Mouse (Mus musculus): ENCODE results near the gene Dnaja4.

Dnaja4 gene

DNA sequence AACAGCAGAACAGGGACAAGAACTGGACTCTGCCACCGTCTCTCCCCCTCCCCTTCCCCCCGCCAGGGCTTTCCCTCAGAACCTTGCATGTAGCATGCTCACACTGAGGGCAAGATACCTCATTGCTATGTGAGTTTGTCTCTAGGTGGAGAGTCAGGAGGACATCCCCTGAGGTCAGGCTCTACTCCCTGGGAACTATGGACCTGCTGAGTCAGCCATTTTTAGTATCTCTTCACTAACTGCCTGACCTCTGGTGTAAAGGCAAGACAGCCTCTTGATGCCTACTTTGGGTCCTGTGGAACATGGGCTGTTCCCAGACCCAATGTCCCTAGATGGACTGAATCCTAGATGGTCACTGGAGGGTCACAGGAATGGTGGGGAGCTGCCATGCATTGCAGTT lies 53.0 kb downstream of the Dnaja4 start:
- no peak for ATAC-seq (ENCODE audit: low TSS enrichment)

DNA sequence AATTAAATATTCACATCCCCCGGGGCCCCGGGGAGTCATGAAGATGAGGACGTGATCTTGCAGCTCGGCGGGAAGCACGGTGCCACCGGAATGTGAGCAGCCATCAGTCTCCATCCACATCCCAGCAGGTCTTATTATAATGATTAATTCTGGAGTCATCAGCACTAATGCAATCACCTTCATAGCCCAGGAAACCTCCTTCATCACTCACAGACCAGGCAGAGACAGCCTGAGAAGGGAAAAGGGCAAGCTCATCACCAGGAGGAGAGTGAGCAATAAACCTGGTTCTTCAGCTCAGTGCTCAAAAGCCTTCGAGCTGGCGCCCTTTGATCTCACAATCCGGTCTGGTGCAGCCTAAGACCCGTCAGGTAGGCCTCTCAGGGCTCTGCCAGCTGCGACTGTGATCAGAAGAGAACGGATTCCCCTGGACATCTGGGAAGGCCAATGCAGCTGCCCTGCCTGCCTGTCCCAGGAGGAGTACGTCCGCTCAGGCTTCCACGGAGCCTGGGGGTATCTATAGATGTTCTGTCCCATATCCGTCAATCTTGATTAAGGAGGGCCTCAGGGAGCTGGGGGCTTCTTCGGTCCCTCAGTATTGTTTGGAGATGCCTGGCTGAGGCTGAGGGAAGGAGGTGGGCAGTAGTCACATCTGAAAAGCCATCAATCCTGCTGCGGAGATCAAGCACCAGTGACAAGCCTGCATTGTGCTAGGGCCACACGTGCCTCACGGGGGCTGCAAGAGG lies 53.7 kb downstream of the Dnaja4 start:
- no peak for ATAC-seq (ENCODE audit: low TSS enrichment)

- ATAC-seq (ENCODE audit: low TSS enrichment): no peak
Measured at GRCm38 (mm10) chr9:54752944-54753295, 54.2 kb downstream of the Dnaja4 start.

DNA sequence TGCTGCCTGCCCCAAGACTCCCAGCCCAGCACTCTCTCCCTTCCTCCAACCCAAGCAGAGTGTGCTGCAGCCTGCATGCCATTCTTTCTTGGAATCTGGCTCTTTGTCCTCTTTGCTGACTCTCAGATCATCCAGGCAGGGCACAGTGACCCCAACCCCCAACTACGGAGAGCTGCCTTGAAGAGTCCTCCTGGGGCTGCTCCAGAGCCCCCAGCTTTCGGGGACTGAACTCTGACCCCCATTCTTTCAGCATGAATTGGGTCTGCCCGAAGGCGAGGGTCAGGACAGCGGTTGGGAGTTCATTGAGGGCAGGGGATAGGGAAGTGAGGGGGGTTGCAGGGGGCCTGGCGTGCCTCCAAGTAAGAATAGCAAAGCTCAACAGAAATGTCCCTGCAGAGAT lies 60.9 kb downstream of the Dnaja4 start:
- ATAC-seq (ENCODE audit: low TSS enrichment): no peak

DNA sequence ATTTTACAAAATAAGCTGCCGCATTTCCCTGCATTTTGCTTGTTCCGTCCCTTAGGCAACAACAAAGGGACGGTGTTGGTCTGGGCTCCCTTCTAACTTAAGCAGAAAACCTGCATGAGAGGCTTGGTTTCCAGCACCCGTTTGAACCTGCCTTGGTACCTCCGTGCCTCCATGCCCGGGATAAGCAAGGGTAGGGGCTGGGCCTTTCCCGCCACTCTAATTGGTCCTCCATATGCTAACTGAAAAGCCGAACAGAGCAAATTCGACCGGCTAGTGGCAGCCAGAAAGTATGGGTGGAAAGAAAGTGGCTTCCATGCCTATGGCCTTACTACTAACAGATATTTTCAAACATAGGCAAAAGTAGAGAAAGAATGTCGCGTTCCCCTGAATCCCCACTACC lies 65.4 kb downstream of the Dnaja4 start:
- ATAC-seq (ENCODE audit: low TSS enrichment): no peak

DNA sequence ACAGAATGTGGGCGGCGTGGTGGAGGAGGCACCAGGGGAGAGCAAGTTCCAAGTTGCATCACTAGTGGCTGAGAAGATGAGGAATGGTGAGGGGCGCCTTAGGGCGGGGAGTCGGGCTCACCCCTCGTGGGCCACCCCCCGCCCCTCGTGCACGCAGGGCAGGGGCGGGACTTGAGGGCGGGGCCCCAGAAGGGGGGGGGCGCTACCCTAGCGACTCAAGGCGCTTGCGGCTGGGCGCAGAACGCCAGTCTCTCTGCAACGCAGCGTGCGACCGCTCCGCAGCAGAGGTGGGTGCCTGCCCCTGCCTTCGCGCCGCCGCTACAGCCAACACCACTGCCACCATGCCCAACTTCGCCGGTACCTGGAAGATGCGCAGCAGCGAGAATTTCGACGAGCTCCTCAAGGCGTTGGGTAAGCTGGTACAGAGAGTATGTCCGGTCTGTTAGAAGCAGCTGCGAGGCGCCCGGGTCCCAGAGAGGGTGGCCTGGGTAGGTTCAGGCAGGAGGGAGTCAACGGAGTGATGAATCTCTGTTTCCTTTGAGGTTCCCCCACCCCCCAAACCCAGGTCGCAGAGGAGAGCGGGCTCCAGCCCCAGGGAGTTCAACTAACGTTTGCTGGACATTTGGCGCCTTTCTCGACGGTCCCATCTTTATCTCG lies 66.0 kb downstream of the Dnaja4 start, which contains the start of gene Crabp1:
TSS of gene Crabp1 (plus strand) at position 188 of the 657 bp plus-strand sequence.
- ATAC-seq (ENCODE audit: low TSS enrichment): peak; percentile 34; the same call in 1 of the 2 replicates

GRCm38 (mm10) chr9:54765336-54766085 lies 66.8 kb downstream of the Dnaja4 start:
- no peak for ATAC-seq (ENCODE audit: low TSS enrichment)
